Mouse (Mus musculus) liver, embryonic 14.5 days (tissue): ENCODE results near the gene Ccdc47. TPM values are rescaled to one million over a fixed set of nuclear protein-coding genes. Genes with fewer than 3 reads are reported as not detected.
"Not testable (repeated sequence)": the region's sequence is repeated elsewhere in the genome, so short reads cannot be mapped to it uniquely, and the experiment has no call there.

Experiments
- ATAC-seq: fragments of 200-750 bp; cut with Nextera tagmentation; 2 replicates; pipeline ENCODE4 v1.8.0; 2017; ENCODE audit warnings: moderate number of reproducible peaks, mild to moderate bottlenecking, moderate library complexity; ENCODE audit not compliant: insufficient read depth
- DNase-seq, 3 experiments: peaks; one replicate each; pipeline ENCODE4 v3.0.0-alpha.2; 2012 to 2013; ENCODE audit warnings: low read depth in 3 of 3, low spot score in 3 of 3
- H3K27ac ChIP-seq: fragments of 300-500 bp; sonication (generic); 2 replicates; pipeline ENCODE4 v1.5.1; 2014; ENCODE audit warnings: moderate library complexity, mild to moderate bottlenecking, control low read depth, inconsistent platforms
- H3K27me3 ChIP-seq: fragments of 300-500 bp; sonication (generic); 2 replicates; pipeline ENCODE4 v1.6.1; 2014; ENCODE audit warnings: mild to moderate bottlenecking, low read length, moderate library complexity; ENCODE audit not compliant: control insufficient read depth, insufficient read depth
- H3K36me3 ChIP-seq: fragments of 300-500 bp; sonication (generic); replicated peaks from 2 replicates; pipeline ENCODE4 v1.6.1; 2014; ENCODE audit warnings: low read depth; ENCODE audit not compliant: control insufficient read depth, insufficient read depth
- H3K4me1 ChIP-seq, 2 experiments: fragments of 200-500 bp in 1 of 2; fragments of 300-500 bp in 1 of 2; sonication (generic) in 1 of 2; replicated peaks; 2 replicates each; pipeline ENCODE4 v1.6.1; 2012 to 2014; ENCODE audit warnings: antibody characterized with exemption in 1 of 2, inconsistent platforms in 1 of 2, low read length in 1 of 2; ENCODE audit not compliant: control insufficient read depth in 2 of 2, insufficient read depth in 2 of 2
- H3K4me2 ChIP-seq: fragments of 300-500 bp; sonication (generic); 2 replicates; pipeline ENCODE4 v1.6.1; 2014; ENCODE audit warnings: low read depth, mild to moderate bottlenecking, control low read depth, moderate library complexity
- H3K4me3 ChIP-seq, 2 experiments: fragments of 200-500 bp in 1 of 2; fragments of 300-500 bp in 1 of 2; sonication (generic) in 1 of 2; 2 replicates each; pipeline ENCODE4 v1.5.1; 2012 to 2014; ENCODE audit warnings: low read depth in 2 of 2, low read length in 2 of 2, mild to moderate bottlenecking in 2 of 2, control low read depth in 1 of 2, inconsistent platforms in 1 of 2, moderate library complexity in 1 of 2; ENCODE audit not compliant: insufficient read depth in 1 of 2
- H3K9ac ChIP-seq: fragments of 300-500 bp; sonication (generic); replicated peaks from 2 replicates; pipeline ENCODE4 v1.6.1; 2014; ENCODE audit warnings: mild to moderate bottlenecking, control low read depth, moderate library complexity
- H3K9me3 ChIP-seq: fragments of 300-500 bp; sonication (generic); 2 replicates; pipeline ENCODE4 v1.6.1; 2016; ENCODE audit warnings: low read length, mixed read lengths; ENCODE audit not compliant: control insufficient read depth
- CTCF ChIP-seq: IDR thresholded peaks from 2 replicates; pipeline ENCODE4 v1.5.1; 2016; ENCODE audit warnings: antibody characterized with exemption, low read depth, control low read depth
- EP300 ChIP-seq: IDR thresholded peaks from 2 replicates; pipeline ENCODE4 v1.6.1; 2016; ENCODE audit warnings: antibody characterized with exemption, low read depth
- WGBS: fragments of 180-500 bp; shearing (Covaris S2); extraction: QIAGEN DNeasy Blood & Tissue Kit; methylation state at CpG from one replicate; pipeline ENCODE4 v1.1.7; 2014; ENCODE audit not compliant: insufficient replicate concordance; 5-methylcytosine and 5-hydroxymethylcytosine counted together
- polyA plus RNA-seq, 2 experiments: library from polyadenylated mRNA; depleted of rRNA in 1 of 2; stranded (reverse) in 1 of 2; unstranded in 1 of 2; fragments of >200 nt; fragmentation: Nextera tagmentation in 1 of 2; extraction: Ambion mirVana in 1 of 2; gene quantifications; 2 replicates each; pipeline versions ENCODE4 v1.2.1 to v1.2.3; 2012 to 2014

The Ccdc47 gene
- polyA plus RNA-seq, 2 experiments, result 19.0 to 29.2 TPM

DNA sequence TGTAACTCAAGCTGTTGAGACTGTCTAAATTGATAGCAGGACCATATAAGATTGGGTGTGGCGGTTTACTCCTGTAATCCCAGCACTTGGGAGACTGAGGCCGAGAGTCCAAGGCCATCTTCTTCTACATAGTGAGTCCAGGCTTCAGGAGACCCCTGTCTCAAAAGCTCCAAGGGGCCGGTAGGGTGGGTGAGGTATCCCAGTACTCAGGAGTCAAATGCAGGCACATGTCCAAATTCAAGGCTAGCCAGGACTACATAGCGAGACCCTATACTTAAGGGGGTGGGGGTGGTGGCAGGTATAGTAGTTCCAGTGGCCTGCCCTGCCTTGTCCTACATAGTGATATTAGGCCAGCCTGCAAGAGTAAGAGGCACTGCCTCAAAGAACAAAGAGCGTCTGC is 1.3 kb downstream of the Ccdc47 start:
- Histone ChIP-seq H3K4me3 (peak overlapping the region; percentile 90 to 96), H3K27me3 (no peaks in the 10 kb centered on the region), H3K4me1 (peaks cover 17 to 19% of the 10 kb centered on the region in 2 experiments), H3K9ac (peak overlapping the region; percentile 95), H3K4me2 (peak overlapping the region; percentile 90), H3K27ac (peak overlapping the region; percentile 98), H3K36me3 (peaks cover 18% of the 10 kb centered on the region), H3K9me3 (no peaks in the 10 kb centered on the region)
- 77% methylated on average over 5 of the region's 5 CpGs for WGBS
- ATAC-seq, result no peak
- DNase-seq, result no peak
- TF ChIP-seq CTCF (no peak), EP300 (no peak)

DNA sequence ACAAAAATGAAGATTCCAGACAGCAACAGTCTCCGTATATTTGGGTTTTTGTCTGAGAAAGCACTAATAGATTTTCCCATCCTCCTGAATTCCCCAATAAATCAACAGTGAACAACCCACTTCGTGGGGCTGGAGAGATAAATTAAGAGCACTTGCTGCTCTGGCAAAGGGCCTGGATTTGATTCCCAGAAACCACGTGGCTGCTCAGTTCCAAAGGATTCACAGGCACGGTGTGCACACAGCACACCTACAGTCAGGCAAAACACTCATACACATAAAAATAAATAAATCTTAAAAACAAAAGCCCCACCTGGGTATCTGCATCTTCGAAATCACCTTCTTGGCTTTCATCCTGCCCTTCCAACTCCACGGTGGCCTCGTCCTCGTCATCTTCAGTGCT is 3.4 kb downstream of the Ccdc47 start:
- no peak for ATAC-seq

DNA sequence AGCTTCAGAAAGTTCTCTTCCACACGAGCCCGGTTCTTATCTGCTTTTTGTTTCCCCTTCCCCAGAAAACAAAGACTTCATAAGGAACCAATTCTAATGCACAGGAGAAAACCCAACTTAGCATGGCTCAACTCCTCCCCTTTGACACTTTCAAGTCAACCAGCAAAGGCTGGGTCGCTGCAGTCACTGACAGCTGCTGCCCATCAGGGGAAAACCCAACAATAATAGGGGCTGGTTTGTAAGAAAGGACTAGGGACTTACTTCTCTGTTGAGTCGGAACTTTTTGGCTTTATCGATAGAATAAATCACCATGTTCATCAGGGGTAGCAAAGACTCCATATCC is 14.1 kb downstream of the Ccdc47 start, which contains the start of gene Strada:
Gene Strada (minus strand): TSS at position 46 of the 343 bp plus-strand sequence.
- ATAC-seq (no peak), DNase-seq (no peak)
- Histone ChIP-seq H3K4me1 (peaks cover 5 to 23% of the 10 kb centered on the region in 2 experiments), H3K4me3 (no peak within 1 kb of the TSS), H3K4me2 (no peak within 1 kb of the TSS), H3K36me3 (peaks cover 49% of the 10 kb centered on the region), H3K9ac (no peak within 1 kb of the TSS), H3K9me3 (no peaks in the 10 kb centered on the region), H3K27me3 (no peaks in the 10 kb centered on the region), H3K27ac (no peak within 1 kb of the TSS)
- no peak for TF ChIP-seq CTCF
- TF ChIP-seq EP300, result no peak
- WGBS, result 45% methylated on average over 5 of the region's 5 CpGs

More for the DNA sequence above, 3.4 kb downstream of the Ccdc47 start:
- H3K27me3 ChIP-seq, result no peaks in the 10 kb centered on the region
- no peaks in the 10 kb centered on the region for H3K9me3 ChIP-seq
- no peak overlapping the region for H3K4me2 ChIP-seq
- WGBS, result 86% methylated on average over 8 of the region's 8 CpGs
- no peak overlapping the region for H3K27ac ChIP-seq
- no peak for TF ChIP-seq EP300
- TF ChIP-seq CTCF, result no peak
- DNase-seq, result no peak
- no peak overlapping the region for H3K4me3 ChIP-seq
- H3K36me3 ChIP-seq, result peaks cover 35% of the 10 kb centered on the region
- H3K4me1 ChIP-seq, result peaks cover 11 to 13% of the 10 kb centered on the region in 2 experiments
- no peak overlapping the region for H3K9ac ChIP-seq

DNA sequence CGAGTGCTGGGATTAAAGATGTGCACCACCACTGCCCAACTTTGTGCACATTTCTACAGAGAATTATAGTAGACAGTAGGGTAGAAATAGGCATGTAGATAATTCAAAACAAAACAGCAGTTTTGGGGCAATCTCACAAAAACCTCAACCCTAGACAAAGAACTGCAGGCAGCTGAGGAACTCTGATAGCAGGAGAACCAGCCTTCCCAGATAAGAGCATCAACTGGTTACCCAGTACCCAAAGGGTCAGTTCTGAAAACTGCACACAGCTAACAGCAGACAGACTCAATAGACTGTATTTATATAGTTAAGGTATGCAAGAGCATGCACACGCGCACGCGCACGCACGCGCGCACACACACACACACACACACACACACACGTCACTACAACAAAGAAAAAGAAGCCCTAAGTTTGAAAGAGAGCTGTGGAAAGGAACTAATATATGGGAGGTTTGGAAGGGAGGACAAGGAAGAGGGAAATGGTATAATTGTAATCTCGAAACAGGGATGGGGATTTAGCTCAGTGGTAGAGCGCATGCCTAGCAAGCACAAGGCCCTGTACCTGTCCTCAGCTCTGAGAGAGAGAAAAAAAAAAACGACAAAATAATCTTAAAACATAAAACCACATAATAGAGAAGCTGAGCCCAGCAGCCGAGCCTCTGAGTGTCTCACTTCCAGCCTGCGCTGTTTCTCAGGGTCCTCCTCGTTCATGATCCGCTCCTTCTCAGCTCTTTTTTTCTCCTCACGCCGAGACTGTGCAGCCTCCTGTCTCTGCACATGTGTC is 14.6 kb downstream of the Ccdc47 start:
- Histone ChIP-seq H3K27me3 (no peaks in the 10 kb centered on the region), H3K4me2 (no peak overlapping the region), H3K4me1 (peaks cover 5 to 23% of the 10 kb centered on the region in 2 experiments), H3K27ac (no peak overlapping the region), H3K36me3 (peaks cover 51% of the 10 kb centered on the region), H3K9me3 (no peaks in the 10 kb centered on the region), H3K9ac (no peak overlapping the region), H3K4me3 (no peak overlapping the region)
- DNase-seq (peak in 1 of 3 experiments; percentile 17), ATAC-seq (peak; percentile 64; the same call in 1 of the 2 replicates)
- TF ChIP-seq EP300, result peak; percentile 68
- no peak for TF ChIP-seq CTCF
- 64% methylated on average over 19 of the region's 19 CpGs for WGBS

DNA sequence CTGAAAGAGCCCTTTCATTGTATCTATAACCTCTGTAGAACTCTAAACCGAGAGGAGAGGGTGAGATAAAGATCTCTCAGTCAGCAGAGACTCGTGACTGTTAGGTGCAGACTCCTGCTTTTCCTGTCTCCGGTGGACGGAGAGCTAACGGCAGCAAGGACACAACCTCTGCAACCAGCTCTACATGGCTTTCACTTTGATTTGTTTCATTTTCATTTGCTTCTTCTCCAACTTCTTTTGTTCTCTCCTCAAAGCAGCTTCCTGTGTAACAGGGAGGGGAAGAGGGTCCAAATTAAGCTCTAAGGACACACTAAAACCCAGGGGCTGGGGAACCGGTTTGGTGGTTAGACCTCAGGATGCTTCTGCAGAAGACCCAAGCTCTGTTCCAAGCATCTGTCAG is 15.4 kb downstream of the Ccdc47 start:
- TF ChIP-seq CTCF (no peak), EP300 (no peak)
- H3K36me3 ChIP-seq, result peaks cover 50% of the 10 kb centered on the region
- H3K4me3 ChIP-seq, result no peak overlapping the region
- H3K4me1 ChIP-seq, result peaks cover 5 to 23% of the 10 kb centered on the region in 2 experiments
- 45% methylated on average over 6 of the region's 6 CpGs for WGBS
- H3K9ac ChIP-seq, result no peak overlapping the region
- no peaks in the 10 kb centered on the region for H3K27me3 ChIP-seq
- H3K9me3 ChIP-seq, result no peaks in the 10 kb centered on the region
- H3K4me2 ChIP-seq, result no peak overlapping the region
- DNase-seq (no peak), ATAC-seq (no peak)
- H3K27ac ChIP-seq, result no peak overlapping the region

DNA sequence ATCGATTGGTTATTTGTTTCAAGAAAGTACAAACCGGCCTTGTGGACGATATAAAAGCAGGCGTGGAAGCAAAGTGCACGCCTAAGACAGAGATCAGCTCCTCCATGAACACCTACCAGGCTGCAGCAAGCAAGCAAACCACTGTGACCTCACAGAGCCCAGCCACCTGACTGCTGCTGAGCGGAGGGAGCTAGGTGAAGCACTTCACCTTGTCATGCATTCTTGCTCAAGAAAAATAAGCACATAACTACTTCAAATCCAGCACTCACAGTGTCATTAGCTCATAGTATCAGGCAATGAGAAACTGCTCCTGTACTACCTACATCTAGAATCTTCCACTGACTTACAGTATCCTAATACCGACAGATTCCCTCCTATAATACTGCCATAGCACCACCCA is 16.1 kb downstream of the Ccdc47 start:
- WGBS, result 84% methylated on average over 7 of the region's 7 CpGs
- H3K9me3 ChIP-seq, H3K27me3 ChIP-seq, ATAC-seq, H3K4me2 ChIP-seq, H3K27ac ChIP-seq, H3K4me3 ChIP-seq, H3K9ac ChIP-seq, DNase-seq: not testable (repeated sequence)
- H3K4me1 ChIP-seq, result peaks cover 5 to 23% of the 10 kb centered on the region in 2 experiments
- H3K36me3 ChIP-seq, result peaks cover 44% of the 10 kb centered on the region
